Mouse (Mus musculus): ENCODE measurements at regions not wholly inside any gene's neighbourhood (a gene's known extent, or its start where the extent isn't known, plus 50 kb on each side); places are given as distances from the start of the nearest gene placed in this dataset.

DNA sequence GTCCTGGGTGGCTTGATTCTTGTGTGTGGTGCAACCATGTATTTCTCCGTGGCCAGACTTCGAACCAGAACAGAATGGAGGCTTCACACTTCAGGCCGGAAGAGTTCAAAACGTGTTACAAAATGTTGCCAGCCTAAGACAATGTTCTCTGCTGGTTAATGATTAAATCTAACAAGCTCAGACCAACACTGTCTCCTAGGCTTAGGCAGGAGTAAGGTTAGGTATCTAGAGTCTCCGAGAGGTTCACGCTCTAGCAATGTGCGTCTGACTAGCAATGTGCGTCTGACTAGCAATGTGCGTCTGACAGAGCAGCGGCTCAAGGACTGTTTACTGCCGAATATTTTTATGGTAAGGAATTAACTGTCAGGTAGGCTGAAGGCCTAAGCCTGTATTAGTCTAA, 81.5 kb downstream of the Suclg1 start:
- Histone ChIP-seq H3K27me3 (ENCODE audit: control insufficient read depth, insufficient read depth, low read length) (no peaks in the 10 kb centered on the region), H3K27ac (ENCODE audit: control insufficient read depth, insufficient read depth, low read depth, low read length) (no peak overlapping the region), H3K4me1 (ENCODE audit: control insufficient read depth, insufficient read depth, low read length) (no peaks in the 10 kb centered on the region), H3K36me3 (ENCODE audit: control insufficient read depth, insufficient read depth, low read length) (no peaks in the 10 kb centered on the region), H3K4me3 (ENCODE audit: control insufficient read depth, low read depth, low read length) (no peak overlapping the region)
- TF ChIP-seq POLR2A (IDR thresholded peaks at IDR 0.05; ENCODE audit: control insufficient read depth, low read depth, low read length) (no peak), CTCF (IDR thresholded peaks at IDR 0.05; ENCODE audit: control insufficient read depth, insufficient read depth, insufficient replicate concordance, low read depth, low read length) (no peak)
